Mouse (Mus musculus) large intestine, adult 2 months (tissue): ENCODE results near the gene Agpat2. TPM values are rescaled to one million over a fixed set of nuclear protein-coding genes. Genes with fewer than 3 reads are reported as not detected.

Source experiments
- DNase-seq: peaks from one replicate; pipeline ENCODE4 v3.0.0-alpha.2; 2012; ENCODE audit warnings: low read depth, low spot score
- WGBS: fragments of 180-500 bp; shearing (Covaris S2); methylation state at CpG from one replicate; pipeline ENCODE4 v1.1.7; 2018; 5-methylcytosine and 5-hydroxymethylcytosine counted together
- polyA plus RNA-seq: library from polyadenylated mRNA; depleted of rRNA; stranded (reverse); fragments of >200 nt; gene quantifications from 2 replicates; pipeline ENCODE4 v1.2.3, GENCODE M21; 2012

Agpat2 gene
- polyA plus RNA-seq, 1 experiment: 342 TPM

DNA sequence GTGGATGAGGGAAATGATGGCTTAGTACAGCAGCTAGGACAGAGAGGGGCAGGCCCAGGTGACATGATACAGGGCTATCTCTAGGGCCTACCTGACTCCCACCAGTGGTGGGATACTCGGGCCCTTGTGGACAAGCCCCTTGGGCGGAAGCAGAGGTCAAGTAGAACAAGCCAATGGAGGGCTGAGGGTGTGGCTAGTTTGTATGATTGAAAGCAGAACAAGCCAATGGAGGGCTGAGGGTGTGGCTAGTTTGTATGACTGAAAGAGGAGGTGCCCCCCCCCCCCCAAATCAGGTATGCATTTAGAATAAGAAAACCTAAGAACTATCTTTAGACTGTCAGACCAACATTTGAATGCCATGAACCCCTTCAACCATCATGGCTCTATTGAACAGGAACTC is 22.0 kb downstream of the Agpat2 start:
- no peak for DNase-seq
- WGBS: 56% methylated on average over 2 of the region's 2 CpGs

DNA sequence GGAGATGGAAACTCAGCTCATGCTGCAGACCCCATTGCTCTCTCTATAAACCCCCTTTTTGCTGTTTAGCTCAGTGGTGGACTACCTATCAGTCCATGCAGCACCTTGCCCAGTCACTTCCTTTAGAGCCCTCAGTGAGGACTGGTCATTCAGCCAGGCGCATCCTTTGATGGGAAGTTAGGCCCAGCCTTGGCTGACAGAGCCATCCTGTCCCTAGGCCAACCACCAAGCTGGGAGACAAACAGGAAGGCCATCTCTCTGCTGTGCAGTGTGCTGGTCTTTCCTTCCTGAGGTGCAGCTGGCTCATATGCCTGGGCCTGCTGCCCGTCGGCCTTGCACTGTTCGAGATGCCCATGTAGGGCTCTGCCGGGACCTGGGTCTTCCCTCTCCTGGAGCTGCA is 23.5 kb downstream of the Agpat2 start:
- 84% methylated on average over 5 of the region's 5 CpGs for WGBS
- DNase-seq: no peak

DNA sequence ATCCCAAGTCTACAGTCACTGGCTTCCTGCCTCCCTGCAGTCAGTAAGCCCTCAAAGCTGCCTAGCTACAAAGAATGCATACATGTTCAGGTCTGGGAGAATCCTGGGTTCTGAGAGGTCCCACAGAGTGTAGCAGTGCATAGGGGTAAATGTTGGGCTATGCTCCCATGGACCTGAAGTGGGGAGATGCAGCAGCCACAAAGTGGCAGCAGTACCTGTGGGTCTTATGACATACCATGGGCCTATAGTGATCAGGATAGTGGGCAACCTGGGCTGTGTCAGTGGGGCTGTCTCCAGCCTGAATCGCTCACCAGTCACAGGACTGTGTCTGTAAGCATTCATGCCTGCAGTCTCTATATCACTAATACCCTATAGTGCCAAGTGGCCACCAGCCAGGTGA is 24.5 kb downstream of the Agpat2 start, which contains the start of gene Egfl7:
Gene Egfl7 (plus strand): TSS at position 301 of the 400 bp plus-strand sequence.
- WGBS: 90% methylated on average over 1 of the region's 1 CpGs
- no peak for DNase-seq

DNA sequence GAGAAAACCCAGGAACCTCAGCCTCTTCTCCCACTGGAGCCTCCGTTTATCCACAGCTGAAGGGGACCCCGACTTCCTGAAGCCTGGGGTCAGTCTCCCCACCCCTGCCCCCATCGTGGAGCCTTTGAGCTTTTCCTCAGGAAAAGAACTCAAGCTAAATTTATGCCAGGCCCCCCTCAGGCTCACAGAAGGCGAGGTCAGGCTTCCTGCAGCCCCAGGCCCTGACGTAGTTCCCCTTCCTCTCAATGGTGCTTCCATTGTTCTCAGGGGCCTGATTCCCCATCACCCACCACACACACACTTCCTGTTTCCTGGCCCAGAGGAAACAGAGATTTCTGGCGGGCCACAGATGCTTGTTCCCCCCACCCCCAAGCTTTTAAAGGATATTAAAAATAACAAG is 25.8 kb downstream of the Agpat2 start:
- DNase-seq: no peak
- 67% methylated on average over 6 of the region's 6 CpGs for WGBS

DNA sequence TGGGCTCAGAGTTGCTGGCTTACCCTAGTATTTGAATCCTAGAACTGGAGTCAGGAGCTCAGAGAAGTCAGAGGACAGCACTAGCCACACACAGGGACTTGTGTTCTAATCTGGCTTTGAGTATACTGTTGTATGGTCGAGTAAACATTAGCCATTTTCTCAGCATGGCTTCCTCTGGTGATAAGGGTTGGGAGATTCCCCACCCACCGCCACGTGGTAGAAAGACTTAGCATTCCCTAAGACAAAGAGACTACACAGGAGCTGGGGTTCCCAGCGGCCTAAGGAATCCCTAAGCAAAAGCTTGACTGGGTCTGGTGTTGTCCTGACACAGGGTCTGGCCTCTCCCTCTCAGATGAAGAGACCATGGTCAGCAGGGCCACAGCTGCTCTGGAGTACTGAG is 27.8 kb downstream of the Agpat2 start:
- DNase-seq: no peak
- 54% methylated on average over 4 of the region's 4 CpGs for WGBS

DNA sequence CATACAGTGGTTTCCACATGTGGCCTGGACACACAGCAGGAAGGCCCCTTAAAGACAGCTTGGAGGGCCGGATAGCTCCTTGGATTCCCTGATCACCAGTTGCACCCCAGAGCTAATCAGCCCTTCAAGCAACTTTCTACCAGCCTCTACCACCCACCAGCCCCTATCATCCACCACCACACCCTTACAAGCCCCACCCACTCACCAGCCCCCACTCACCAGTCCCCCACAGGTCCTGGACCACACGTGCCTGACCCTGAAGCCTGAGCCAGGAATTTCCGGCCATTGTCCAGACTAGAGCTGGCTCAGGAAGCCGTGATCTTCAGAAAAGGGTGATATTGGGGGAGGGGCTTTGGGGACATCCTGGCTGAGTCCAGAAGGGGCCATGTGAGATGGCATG is 28.4 kb downstream of the Agpat2 start:
- DNase-seq: no peak
- 78% methylated on average over 4 of the region's 4 CpGs for WGBS

DNA sequence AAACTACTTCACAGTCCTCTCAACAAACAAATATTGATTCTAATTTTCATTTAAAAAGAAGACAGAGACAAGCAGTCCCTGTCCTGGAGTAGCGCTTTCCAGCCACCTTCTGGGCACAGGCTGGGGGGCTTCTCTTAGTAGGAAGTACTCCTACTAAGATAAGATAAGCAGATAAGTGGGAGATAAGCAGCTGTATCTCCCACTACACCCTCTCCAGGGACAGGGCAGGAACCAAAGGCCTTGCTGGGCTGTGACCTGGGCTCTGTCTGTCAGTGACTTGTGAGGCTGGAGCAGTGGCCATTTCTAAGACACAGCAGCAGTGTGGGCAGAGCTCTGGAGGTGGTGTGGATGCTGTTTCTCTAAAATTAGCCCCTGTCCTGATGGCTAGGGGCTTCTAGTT is 28.8 kb downstream of the Agpat2 start:
- no peak for DNase-seq
- 95% methylated on average over 1 of the region's 1 CpGs for WGBS

DNA sequence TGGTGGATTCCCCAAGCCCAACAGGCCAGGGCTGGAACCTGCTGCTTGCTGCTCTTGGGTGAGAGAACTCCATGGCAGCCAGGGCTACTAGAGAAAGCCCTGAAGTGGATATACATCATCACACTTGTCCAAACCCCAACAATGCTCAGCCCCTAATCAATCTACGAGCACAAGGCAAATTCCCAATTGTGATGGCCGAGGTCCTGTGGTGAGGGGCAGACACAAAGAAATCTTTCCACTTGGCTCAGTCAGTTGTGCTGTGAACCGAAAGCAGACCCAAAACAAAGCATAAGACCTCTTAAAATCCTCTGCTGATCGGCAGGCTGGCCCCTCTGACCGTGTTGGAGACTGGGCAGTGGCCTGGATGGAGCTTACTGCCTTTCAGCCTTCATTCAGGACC is 29.4 kb downstream of the Agpat2 start:
- 68% methylated on average over 5 of the region's 5 CpGs for WGBS
- no peak for DNase-seq

DNA sequence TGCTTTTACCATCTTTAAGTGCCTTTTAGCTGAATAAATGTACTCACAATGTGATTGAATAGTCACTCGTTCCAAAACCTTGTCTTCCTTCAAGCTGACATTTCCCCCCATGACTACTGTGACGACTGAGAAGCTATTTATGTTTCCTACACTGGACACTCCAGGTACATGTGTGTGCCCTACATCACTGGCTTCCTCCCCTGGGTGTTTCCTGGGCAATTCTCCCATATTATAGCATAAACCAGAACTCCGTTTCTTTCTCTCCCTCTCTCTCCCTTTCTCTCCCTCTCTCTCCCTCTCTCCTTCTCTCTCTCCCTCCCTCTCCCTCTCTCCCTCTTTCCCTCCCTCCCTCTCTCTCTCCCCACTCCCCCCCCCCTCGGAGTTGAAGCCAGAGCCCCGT is 30.4 kb downstream of the Agpat2 start:
- WGBS: 18% methylated on average over 5 of the region's 5 CpGs
- DNase-seq: no peak

DNA sequence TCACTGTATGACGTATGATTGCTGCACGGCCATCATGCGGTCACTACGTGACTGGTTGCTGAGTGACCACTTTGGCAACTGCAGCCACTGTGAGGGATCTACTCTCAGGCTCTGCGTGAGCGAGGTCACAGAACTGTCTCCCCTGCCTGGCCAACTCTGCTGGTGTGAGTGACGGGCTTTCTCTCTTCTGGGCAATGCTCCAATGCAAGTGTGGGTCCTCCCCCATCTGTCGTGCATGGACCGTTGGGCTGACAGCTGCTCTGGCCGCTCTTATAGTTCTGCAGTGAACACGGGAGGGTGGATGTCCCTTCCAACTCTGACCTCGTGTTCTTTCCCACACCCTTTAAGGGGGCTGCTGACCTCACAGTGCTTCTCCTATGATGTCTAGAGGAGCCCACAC is 30.8 kb downstream of the Agpat2 start:
- no peak for DNase-seq
- WGBS: 54% methylated on average over 12 of the region's 12 CpGs

DNA sequence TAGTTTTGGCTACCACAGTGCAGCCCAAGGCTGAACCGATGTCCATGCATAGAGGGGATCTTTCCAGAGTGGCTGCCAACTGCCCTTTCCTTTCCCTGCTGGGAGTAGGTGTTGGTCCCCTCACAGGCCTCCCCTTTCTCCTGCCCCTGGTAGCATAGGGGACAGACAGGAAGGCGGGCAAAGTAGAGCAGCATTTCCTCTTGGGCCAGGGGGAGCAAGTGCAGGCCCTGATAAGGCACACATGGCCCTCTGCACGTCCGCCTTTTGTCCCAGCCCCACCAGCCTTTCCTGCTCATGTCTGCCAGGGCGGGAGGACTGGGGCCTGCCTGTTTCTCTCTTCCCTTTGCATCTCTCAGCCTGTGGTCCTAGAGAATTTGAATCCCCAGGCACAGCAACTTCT is 32.4 kb downstream of the Agpat2 start:
- 79% methylated on average over 5 of the region's 5 CpGs for WGBS
- DNase-seq: no peak

DNA sequence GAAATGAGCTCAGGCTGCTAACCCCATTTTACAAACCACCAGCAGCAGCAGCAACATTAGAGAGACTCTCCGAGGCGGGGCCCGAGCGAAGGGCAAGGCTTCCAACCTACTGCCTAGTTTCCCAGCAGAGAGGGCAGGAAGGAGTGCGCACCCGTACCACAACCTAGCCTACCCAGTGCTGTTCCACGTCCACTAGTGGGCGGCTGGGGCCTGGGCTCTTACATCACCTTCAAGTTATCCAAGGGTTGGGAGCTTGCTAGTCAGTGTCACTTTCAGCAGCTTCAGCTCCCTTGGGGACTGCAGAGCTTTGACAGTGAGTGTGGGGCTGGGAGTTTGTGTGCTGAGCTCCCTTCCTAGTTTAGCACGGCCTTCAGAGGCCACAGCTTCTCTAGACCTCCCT is 32.8 kb downstream of the Agpat2 start:
- 53% methylated on average over 9 of the region's 9 CpGs for WGBS
- DNase-seq: no peak

DNA sequence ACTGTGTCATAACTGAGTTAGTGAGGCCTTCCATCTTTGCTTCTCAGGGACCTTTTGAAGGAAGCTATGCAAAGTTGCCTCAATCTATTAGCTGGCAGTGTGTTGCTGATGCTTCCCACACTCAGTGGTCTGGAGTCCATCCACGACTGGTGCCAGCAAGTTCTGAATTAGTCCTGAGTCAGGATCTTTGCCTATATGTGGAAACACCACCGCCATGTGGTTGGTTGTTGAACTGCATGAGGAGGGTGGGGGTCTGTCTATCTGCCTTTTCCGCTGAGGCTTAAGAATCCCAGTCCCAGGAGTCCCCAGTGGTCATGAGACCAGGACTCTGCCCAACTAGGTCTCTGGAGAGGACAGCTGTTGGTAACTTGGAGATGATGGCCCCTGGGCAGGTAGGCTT is 34.2 kb downstream of the Agpat2 start:
- WGBS: 28% methylated on average over 3 of the region's 3 CpGs
- no peak for DNase-seq

DNA sequence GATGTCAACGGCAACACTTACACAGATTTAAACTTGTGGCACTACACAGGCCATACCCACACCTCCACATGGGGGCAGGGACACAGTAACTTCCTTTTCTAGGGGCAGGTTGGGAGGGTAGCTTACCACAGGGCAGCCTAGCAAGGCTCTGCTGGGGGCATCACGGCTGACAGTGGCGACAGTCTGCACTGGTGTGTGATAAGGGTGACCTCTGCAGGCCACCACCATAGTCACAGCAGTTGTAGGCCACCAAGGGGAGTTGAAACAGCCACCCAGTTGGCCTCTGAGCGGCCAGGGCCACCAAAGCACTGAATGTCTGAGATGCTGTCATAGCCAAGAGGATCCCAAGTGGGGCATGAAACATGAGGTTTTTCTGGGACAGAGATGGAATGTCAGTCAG is 38.0 kb downstream of the Agpat2 start:
- WGBS: 17% methylated on average over 4 of the region's 4 CpGs
- DNase-seq: no peak

DNA sequence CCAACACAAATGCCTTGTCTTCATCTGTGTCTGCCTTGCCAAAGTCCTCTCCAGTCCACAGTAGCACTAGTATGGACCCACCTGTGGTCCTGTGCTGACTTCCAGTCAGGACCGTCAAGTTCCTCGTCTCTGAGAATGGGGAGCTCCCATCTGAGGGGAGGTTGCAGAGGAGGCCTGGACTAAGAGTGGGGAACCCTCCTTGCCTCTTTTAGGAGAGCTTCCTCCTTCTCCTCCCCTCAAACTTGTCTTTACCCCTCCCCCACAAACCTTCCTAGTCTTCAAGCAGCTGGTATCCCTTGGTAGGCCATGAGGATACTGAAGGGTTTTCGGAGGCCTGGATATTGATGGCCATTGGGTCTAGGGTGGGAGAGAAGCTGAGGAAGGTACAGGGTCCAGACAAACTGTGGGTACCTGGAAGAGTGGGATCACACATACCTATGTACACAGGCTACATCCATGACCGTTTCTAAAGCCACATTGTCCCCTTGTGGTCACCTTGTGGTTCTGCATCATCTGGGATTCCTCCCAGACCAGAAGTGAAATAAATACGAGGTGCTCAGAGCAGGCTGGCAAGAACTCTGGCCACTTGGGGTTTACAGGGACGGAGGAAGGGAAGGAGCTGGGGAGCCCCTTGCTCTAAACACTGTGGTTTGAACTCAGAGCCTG is 42.7 kb downstream of the Agpat2 start:
- DNase-seq: peak; percentile 40

DNA sequence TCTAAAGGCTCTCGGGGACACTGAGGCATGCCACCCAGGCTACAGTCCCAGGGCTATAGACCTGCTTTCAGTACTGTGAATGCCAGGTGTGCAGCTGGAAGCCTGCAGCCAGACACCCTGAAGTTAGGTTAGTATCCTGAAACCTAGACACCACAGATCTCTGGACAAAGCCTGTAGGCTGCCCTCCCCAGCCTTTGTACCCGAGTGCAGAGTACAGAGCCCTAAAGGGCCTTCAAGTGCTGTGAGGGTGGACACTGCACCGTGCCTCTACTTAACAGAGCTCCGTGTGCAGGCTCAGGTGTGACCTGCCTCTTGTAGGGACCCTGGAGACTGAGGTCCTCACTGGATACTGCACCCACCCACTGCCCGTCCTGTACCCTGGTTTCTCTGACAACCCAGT is 43.7 kb downstream of the Agpat2 start:
- WGBS: 90% methylated on average over 5 of the region's 5 CpGs
- DNase-seq: no peak

More for the DNA sequence above, 42.7 kb downstream of the Agpat2 start:
- WGBS: 42% methylated on average over 6 of the region's 6 CpGs

DNA sequence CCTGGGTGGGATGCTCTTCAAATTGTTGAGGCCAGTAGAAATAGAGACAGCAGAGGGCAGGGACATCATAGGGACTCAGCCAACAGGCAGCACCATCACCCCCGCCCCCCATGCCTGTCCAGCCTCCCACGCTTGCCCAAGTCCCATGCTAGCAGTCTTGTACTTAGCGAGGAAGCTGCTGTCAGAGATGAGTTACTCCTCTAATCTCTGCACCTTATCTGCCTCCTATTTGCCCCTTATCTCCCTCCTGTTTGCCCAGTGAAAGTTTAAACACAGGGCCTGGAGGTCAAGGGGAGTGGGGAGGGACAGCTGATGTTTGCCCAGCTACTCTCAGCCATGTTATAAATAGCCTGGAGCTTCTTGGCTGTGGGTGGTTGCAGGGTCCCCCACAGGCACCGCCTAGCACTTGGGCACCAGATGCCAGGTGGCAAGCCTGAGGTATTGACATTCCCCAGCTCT is 47.7 kb downstream of the Agpat2 start:
- WGBS: 44% methylated on average over 4 of the region's 4 CpGs
- DNase-seq: no peak

DNA sequence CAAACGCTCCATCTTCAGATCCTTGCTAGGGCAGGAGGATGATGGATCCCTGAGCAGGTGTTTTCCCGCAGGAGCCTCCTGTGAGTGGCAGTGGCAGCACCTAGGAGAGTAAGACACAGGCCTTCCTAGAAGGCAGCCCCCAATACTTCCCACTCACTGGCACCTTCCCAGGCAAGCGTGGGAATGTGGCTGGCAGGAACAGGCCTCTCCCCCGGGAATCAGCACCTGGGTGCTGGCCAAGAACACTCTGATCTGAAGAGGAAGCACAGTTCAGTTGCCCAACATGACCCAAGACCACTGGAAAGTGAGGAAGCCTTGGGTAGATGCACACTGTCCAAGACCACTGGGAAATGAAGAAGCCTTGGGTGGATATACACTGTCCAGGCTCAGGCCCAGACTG is 49.1 kb downstream of the Agpat2 start:
- WGBS: 61% methylated on average over 4 of the region's 4 CpGs
- no peak for DNase-seq

DNA sequence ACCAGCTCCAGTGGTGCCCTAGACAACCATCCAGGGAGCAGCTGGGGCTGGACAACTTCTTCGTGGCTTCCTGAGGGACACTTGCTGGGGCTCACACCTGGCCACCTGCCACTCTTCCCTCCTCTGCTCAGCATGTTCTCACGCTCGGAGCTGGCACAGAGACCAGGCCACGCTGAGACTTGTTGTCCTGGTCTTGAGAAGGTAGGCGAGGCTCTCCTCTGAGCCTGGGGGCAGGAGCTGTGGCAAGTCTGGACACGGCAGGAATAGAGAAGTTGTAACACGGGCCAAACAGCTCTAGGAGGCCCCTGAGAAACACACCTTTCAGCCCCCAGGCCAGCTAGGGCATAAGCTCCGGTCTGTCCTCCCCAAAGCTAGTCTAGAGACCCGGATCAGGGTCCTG is 50.3 kb downstream of the Agpat2 start:
- WGBS: 76% methylated on average over 9 of the region's 9 CpGs

DNA sequence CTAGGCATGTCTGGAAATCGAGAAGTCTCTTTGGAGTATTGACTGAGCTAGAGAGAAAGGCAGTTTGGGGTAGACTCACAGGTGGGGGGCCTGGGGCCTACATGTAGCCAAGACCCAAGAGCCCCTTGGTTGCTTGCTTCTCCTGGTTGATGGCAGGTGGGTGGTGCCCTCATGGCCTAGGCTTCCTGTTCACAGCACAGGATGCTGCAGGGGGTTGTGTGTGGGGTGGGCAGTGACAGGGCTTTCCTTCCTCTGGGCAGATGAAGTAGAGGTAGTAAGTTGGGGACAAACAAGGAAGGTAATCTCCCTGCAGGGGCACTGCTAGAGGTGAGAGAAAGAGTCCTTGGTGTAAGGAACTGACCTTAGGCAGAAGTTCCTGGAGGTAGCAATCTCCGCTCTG is 52.2 kb downstream of the Agpat2 start:
- no peak for DNase-seq

More for the DNA sequence above, 50.3 kb downstream of the Agpat2 start:
- no peak for DNase-seq

DNA sequence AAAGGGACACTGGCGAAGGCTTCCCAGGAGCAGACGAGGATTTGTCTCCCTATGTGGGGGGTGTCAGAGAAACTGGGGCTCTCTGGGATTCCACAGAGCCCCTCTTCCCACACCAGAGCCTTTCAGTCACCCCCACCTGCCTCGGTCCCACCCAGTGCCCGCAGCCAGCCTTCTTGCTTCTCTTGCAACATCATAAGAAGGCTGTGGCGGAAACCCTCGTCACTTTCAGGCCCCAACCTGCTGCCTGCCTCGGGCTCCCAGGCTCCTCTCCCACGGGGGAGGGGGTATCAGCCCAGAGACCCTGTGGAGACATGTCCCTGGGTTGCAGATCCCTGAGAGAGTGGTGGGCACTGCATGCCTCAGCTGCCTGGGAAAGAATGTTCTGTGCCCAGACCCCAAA is 52.8 kb downstream of the Agpat2 start:
- 79% methylated on average over 8 of the region's 8 CpGs for WGBS
- no peak for DNase-seq

More for the DNA sequence above, 52.2 kb downstream of the Agpat2 start:
- WGBS: 90% methylated on average over 2 of the region's 2 CpGs

DNA sequence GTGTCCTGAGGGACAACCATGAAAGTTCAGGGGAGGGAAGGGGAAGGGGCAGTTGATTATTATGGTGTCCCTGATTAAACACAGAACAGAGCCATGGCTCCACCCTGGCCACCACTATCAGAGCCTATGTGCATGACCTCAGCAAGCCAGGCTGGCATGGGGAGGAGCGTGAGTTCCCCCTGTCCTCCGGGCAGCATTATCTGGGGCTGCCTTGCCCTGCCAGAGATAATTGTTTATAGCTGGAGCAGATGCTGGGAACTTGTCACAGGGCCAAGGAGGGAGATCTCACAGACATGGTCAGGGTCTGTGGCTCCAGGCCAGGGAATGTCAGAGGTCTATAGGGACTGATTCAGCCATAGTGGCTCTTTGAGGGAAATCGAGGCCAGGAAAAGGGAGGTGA is 53.4 kb downstream of the Agpat2 start:
- WGBS: 58% methylated on average over 3 of the region's 3 CpGs
- no peak for DNase-seq
